Mouse (Mus musculus): ENCODE results near the gene Clint1. TPM values are rescaled to one million over a fixed set of nuclear protein-coding genes. Genes with fewer than 3 reads are reported as not detected.

Clint1 gene
- polyA plus RNA-seq, 1 experiment: 70.1 TPM

GRCm38 (mm10) chr11:45809424-45809823 lies 42.4 kb upstream of the Clint1 start:
- no peak overlapping the region for H3K27ac ChIP-seq (ENCODE audit: control insufficient read depth, insufficient read depth, low read length)
- no peaks in the 10 kb centered on the region for H3K36me3 ChIP-seq (ENCODE audit: control insufficient read depth, insufficient read depth, low read length)
- WGBS: 79% methylated on average over 5 of the region's 5 CpGs
- TF ChIP-seq POLR2A (IDR thresholded peaks at IDR 0.05; ENCODE audit: control insufficient read depth, extremely low read depth, insufficient read depth, low read length, poor library complexity) (no peak), CTCF (IDR thresholded peaks at IDR 0.05; ENCODE audit: borderline replicate concordance, control insufficient read depth, extremely low read depth, insufficient read depth, low read length, poor library complexity) (no peak)
- H3K4me1 ChIP-seq (replicated peaks; ENCODE audit: control insufficient read depth, insufficient read depth, low read length): no peaks in the 10 kb centered on the region
- H3K27me3 ChIP-seq (ENCODE audit: control insufficient read depth, insufficient read depth, low read length): no peaks in the 10 kb centered on the region
- DNase-seq: no peak
- H3K4me3 ChIP-seq (ENCODE audit: control insufficient read depth, insufficient read depth, low read length): no peak overlapping the region

- no peaks in the 10 kb centered on the region for H3K36me3 ChIP-seq (ENCODE audit: control insufficient read depth, insufficient read depth, low read length)
- TF ChIP-seq POLR2A (IDR thresholded peaks at IDR 0.05; ENCODE audit: control insufficient read depth, extremely low read depth, insufficient read depth, low read length, poor library complexity): no peak
- no peak for TF ChIP-seq CTCF (IDR thresholded peaks at IDR 0.05; ENCODE audit: borderline replicate concordance, control insufficient read depth, extremely low read depth, insufficient read depth, low read length, poor library complexity)
- H3K4me3 ChIP-seq (ENCODE audit: control insufficient read depth, insufficient read depth, low read length): no peak overlapping the region
- no peaks in the 10 kb centered on the region for H3K4me1 ChIP-seq (replicated peaks; ENCODE audit: control insufficient read depth, insufficient read depth, low read length)
- DNase-seq: no peak
- H3K27ac ChIP-seq (ENCODE audit: control insufficient read depth, insufficient read depth, low read length): no peak overlapping the region
- no peaks in the 10 kb centered on the region for H3K27me3 ChIP-seq (ENCODE audit: control insufficient read depth, insufficient read depth, low read length)
- 85% methylated on average over 6 of the region's 6 CpGs for whole genome bisulfite sequencing
These were observed 41.8 kb upstream of the Clint1 start for GRCm38 (mm10) chr11:45810056-45810455.

- no peaks in the 10 kb centered on the region for H3K36me3 ChIP-seq (ENCODE audit: control insufficient read depth, insufficient read depth, low read length)
- TF ChIP-seq CTCF (IDR thresholded peaks at IDR 0.05; ENCODE audit: borderline replicate concordance, control insufficient read depth, extremely low read depth, insufficient read depth, low read length, poor library complexity) (no peak), POLR2A (IDR thresholded peaks at IDR 0.05; ENCODE audit: control insufficient read depth, extremely low read depth, insufficient read depth, low read length, poor library complexity) (no peak)
- H3K4me1 ChIP-seq (replicated peaks; ENCODE audit: control insufficient read depth, insufficient read depth, low read length): no peaks in the 10 kb centered on the region
- DNase-seq: no peak
- WGBS: 94% methylated on average over 8 of the region's 8 CpGs
- H3K4me3 ChIP-seq (ENCODE audit: control insufficient read depth, insufficient read depth, low read length): no peak overlapping the region
- H3K27ac ChIP-seq (ENCODE audit: control insufficient read depth, insufficient read depth, low read length): no peak overlapping the region
- H3K27me3 ChIP-seq (ENCODE audit: control insufficient read depth, insufficient read depth, low read length): no peaks in the 10 kb centered on the region
These were observed 41.0 kb upstream of the Clint1 start for GRCm38 (mm10) chr11:45810805-45811204.

- DNase-seq: no peak
- H3K36me3 ChIP-seq (ENCODE audit: control insufficient read depth, insufficient read depth, low read length): no peaks in the 10 kb centered on the region
- no peak overlapping the region for H3K27ac ChIP-seq (ENCODE audit: control insufficient read depth, insufficient read depth, low read length)
- H3K4me1 ChIP-seq (replicated peaks; ENCODE audit: control insufficient read depth, insufficient read depth, low read length): no peaks in the 10 kb centered on the region
- TF ChIP-seq CTCF (IDR thresholded peaks at IDR 0.05; ENCODE audit: borderline replicate concordance, control insufficient read depth, extremely low read depth, insufficient read depth, low read length, poor library complexity) (no peak), POLR2A (IDR thresholded peaks at IDR 0.05; ENCODE audit: control insufficient read depth, extremely low read depth, insufficient read depth, low read length, poor library complexity) (no peak)
- no peaks in the 10 kb centered on the region for H3K27me3 ChIP-seq (ENCODE audit: control insufficient read depth, insufficient read depth, low read length)
- no peak overlapping the region for H3K4me3 ChIP-seq (ENCODE audit: control insufficient read depth, insufficient read depth, low read length)
- WGBS: 92% methylated on average over 10 of the region's 10 CpGs
These were observed 36.2 kb upstream of the Clint1 start for GRCm38 (mm10) chr11:45815603-45816002.

- Histone ChIP-seq H3K4me3 (ENCODE audit: control insufficient read depth, insufficient read depth, low read length) (no peak overlapping the region), H3K4me1 (replicated peaks; ENCODE audit: control insufficient read depth, insufficient read depth, low read length) (no peaks in the 10 kb centered on the region), H3K36me3 (ENCODE audit: control insufficient read depth, insufficient read depth, low read length) (no peaks in the 10 kb centered on the region), H3K27ac (ENCODE audit: control insufficient read depth, insufficient read depth, low read length) (no peak overlapping the region), H3K27me3 (ENCODE audit: control insufficient read depth, insufficient read depth, low read length) (no peaks in the 10 kb centered on the region)
- DNase-seq: no peak
- TF ChIP-seq CTCF (IDR thresholded peaks at IDR 0.05; ENCODE audit: borderline replicate concordance, control insufficient read depth, extremely low read depth, insufficient read depth, low read length, poor library complexity) (no peak), POLR2A (IDR thresholded peaks at IDR 0.05; ENCODE audit: control insufficient read depth, extremely low read depth, insufficient read depth, low read length, poor library complexity) (no peak)
- WGBS: 34% methylated on average over 1 of the region's 1 CpGs
These were observed 35.1 kb upstream of the Clint1 start for GRCm38 (mm10) chr11:45816712-45817111.

GRCm38 (mm10) chr11:45817996-45818395 lies 33.9 kb upstream of the Clint1 start:
- no peaks in the 10 kb centered on the region for H3K27me3 ChIP-seq (ENCODE audit: control insufficient read depth, insufficient read depth, low read length)
- no peak overlapping the region for H3K4me3 ChIP-seq (ENCODE audit: control insufficient read depth, insufficient read depth, low read length)
- H3K4me1 ChIP-seq (replicated peaks; ENCODE audit: control insufficient read depth, insufficient read depth, low read length): no peaks in the 10 kb centered on the region
- no peak for DNase-seq
- H3K27ac ChIP-seq (ENCODE audit: control insufficient read depth, insufficient read depth, low read length): no peak overlapping the region
- no peak for TF ChIP-seq CTCF (IDR thresholded peaks at IDR 0.05; ENCODE audit: borderline replicate concordance, control insufficient read depth, extremely low read depth, insufficient read depth, low read length, poor library complexity)
- TF ChIP-seq POLR2A (IDR thresholded peaks at IDR 0.05; ENCODE audit: control insufficient read depth, extremely low read depth, insufficient read depth, low read length, poor library complexity): no peak
- no peaks in the 10 kb centered on the region for H3K36me3 ChIP-seq (ENCODE audit: control insufficient read depth, insufficient read depth, low read length)
- WGBS: 87% methylated on average over 3 of the region's 3 CpGs

- Histone ChIP-seq H3K27ac (ENCODE audit: control insufficient read depth, insufficient read depth, low read length) (no peak overlapping the region), H3K36me3 (ENCODE audit: control insufficient read depth, insufficient read depth, low read length) (no peaks in the 10 kb centered on the region), H3K27me3 (ENCODE audit: control insufficient read depth, insufficient read depth, low read length) (no peaks in the 10 kb centered on the region), H3K4me1 (replicated peaks; ENCODE audit: control insufficient read depth, insufficient read depth, low read length) (no peaks in the 10 kb centered on the region), H3K4me3 (ENCODE audit: control insufficient read depth, insufficient read depth, low read length) (no peak overlapping the region)
- TF ChIP-seq POLR2A (IDR thresholded peaks at IDR 0.05; ENCODE audit: control insufficient read depth, extremely low read depth, insufficient read depth, low read length, poor library complexity) (no peak), CTCF (IDR thresholded peaks at IDR 0.05; ENCODE audit: borderline replicate concordance, control insufficient read depth, extremely low read depth, insufficient read depth, low read length, poor library complexity) (no peak)
- DNase-seq: no peak
- WGBS: 91% methylated on average over 6 of the region's 6 CpGs
These were observed 30.9 kb upstream of the Clint1 start for GRCm38 (mm10) chr11:45820930-45821329.

All from thymus, adult 2 months (tissue).